Mouse (Mus musculus) testis, adult 2 months (tissue): Measurements from ENCODE around the gene Ppm1l.

Experiments used
- CTCF ChIP-seq: fragments of 200-500 bp; IDR thresholded peaks from 2 replicates; pipeline ENCODE4 v1.5.1; 2012; ENCODE audit warnings: low read depth, mild to moderate bottlenecking, inconsistent platforms, low read length, moderate library complexity; ENCODE audit not compliant: control insufficient read depth, insufficient read depth, insufficient replicate concordance
- POLR2A ChIP-seq: fragments of 200-500 bp; IDR thresholded peaks from 2 replicates; pipeline ENCODE4 v1.6.1; 2012; ENCODE audit warnings: low read depth, mild to moderate bottlenecking, inconsistent platforms, low read length, moderate library complexity; ENCODE audit not compliant: control insufficient read depth

DNA sequence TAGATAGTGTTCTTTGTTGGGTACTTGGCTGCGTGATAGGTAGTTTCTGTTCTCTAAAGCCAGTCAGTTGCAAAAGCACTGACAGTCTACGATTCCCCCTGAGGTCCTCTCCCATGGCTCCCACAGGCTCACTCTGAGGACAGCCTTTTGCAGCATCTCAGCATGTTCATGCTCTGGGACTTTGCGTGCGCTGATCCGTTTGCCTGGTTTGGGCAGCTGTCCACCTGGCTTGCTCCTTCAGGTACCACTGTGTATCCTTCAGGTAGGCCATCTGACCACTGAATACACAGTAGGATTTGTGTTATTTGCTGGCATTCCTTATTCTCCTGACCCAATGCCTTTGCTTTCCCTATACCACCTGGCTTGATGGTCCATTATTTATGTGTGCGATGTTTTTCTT, 33.3 kb downstream of the Ppm1l start:
- TF ChIP-seq CTCF (no peak), POLR2A (no peak)
